Mouse (Mus musculus): Measurements from ENCODE around the gene Fam169b. TPM values are rescaled to one million over a fixed set of nuclear protein-coding genes. Genes with fewer than 3 reads are reported as not detected.

Gene Fam169b
- total RNA-seq, 1 experiment from 2014 or later, result 1.4 TPM

GRCm38 (mm10) chr7:68408611-68409010 is 135.0 kb downstream of the Fam169b start:
- no peak for DNase-seq

Other genes starting within 250 kb of the Fam169b start
- gene Pgpep1l, start 9.6 kb upstream of the Fam169b start, total RNA-seq (2021), result not detected in 2 replicates